Mouse (Mus musculus) lung, embryonic 16.5 days (tissue): ENCODE data around the gene Qpctl. TPM values are rescaled to one million over a fixed set of nuclear protein-coding genes. Genes with fewer than 3 reads are reported as not detected.

Source experiments
- ATAC-seq: fragments of 200-750 bp; cut with Nextera tagmentation; 2 replicates; pipeline ENCODE4 v1.8.0; 2017; ENCODE audit warnings: low read depth, mild to moderate bottlenecking, moderate library complexity
- H3K27ac ChIP-seq: fragments of 300-500 bp; sonication (generic); 2 replicates; pipeline ENCODE4 v1.5.1; 2014; ENCODE audit warnings: mild to moderate bottlenecking, control low read depth, low read length
- H3K27me3 ChIP-seq: fragments of 300-500 bp; sonication (generic); 2 replicates; pipeline ENCODE4 v1.6.1; 2014; ENCODE audit warnings: low read depth, low read length, mixed read lengths; ENCODE audit not compliant: control insufficient read depth, insufficient read depth
- H3K36me3 ChIP-seq: fragments of 300-500 bp; sonication (generic); 2 replicates; pipeline ENCODE4 v1.6.1; 2014; ENCODE audit warnings: low read length; ENCODE audit not compliant: control insufficient read depth, insufficient read depth
- H3K4me1 ChIP-seq: fragments of 300-500 bp; sonication (generic); replicated peaks from 2 replicates; pipeline ENCODE4 v1.6.1; 2014; ENCODE audit warnings: low read length, mixed read lengths; ENCODE audit not compliant: control insufficient read depth, insufficient read depth
- H3K4me2 ChIP-seq: fragments of 300-500 bp; sonication (generic); 2 replicates; pipeline ENCODE4 v1.6.1; 2014; ENCODE audit warnings: low read depth, low read length, control low read depth
- H3K4me3 ChIP-seq: fragments of 300-500 bp; sonication (generic); 2 replicates; pipeline ENCODE4 v1.5.1; 2014; ENCODE audit warnings: mild to moderate bottlenecking, low read length, control low read depth
- H3K9ac ChIP-seq: fragments of 300-500 bp; sonication (generic); 2 replicates; pipeline ENCODE4 v1.6.1; 2014; ENCODE audit warnings: low read length, control low read depth
- H3K9me3 ChIP-seq: fragments of 300-500 bp; sonication (generic); 2 replicates; pipeline ENCODE4 v1.6.1; 2016; ENCODE audit warnings: low read length; ENCODE audit not compliant: control insufficient read depth
- WGBS: fragments of 180-500 bp; shearing (Covaris S2); extraction: QIAGEN DNeasy Blood & Tissue Kit; methylation state at CpG from one replicate; pipeline ENCODE4 v1.1.7; 2014; 5-methylcytosine and 5-hydroxymethylcytosine counted together
- polyA plus RNA-seq: library from polyadenylated mRNA; unstranded; fragments of >200 nt; fragmentation: Nextera tagmentation; extraction: Ambion mirVana; gene quantifications from 2 replicates; pipeline ENCODE4 v1.2.1, GENCODE M21; 2015

Qpctl gene
- polyA plus RNA-seq: 15.4 and 15.7 TPM in 2 replicates

DNA sequence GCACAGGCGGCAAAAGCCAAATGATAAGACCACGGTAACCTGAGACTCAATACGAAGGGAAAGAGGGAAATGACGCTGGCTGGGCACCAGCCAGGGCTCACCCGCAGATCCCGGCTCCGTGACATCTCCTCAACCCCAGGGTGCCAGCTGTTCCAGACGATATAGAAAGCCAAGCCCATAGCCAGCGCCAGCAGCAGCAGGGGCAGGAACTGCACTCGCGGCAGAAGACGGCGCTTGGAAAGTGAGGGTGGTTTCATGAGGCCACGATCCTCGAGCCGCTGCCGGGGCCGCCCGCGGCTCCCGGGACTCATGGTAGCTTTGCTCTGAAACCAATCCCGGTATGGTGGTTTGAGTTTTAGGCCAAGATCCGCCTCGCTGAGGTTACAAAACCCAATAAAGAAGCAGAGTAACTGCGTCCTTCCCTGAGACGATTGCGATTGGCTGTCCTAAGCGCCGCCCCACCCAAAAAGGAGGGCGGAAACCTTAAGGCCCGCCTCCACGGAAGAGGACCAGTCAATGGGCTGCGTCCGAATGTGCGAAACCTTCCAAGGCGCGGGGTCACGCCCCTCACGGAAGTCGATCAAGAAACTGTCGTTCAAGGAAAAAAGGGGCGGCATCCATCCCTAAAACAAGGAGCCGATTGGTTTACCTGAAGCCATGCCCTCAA, at the start of gene Qpctl:
Qpctl (minus strand) TSS at position 417 of the 667 bp plus-strand sequence.
- WGBS: 0% methylated on average over 43 of the region's 43 CpGs
- peaks cover 18% of the 10 kb centered on the region for H3K4me1 ChIP-seq
- peak; percentile 98 for ATAC-seq
- H3K9ac ChIP-seq: peak within 1 kb of the TSS; percentile 86
- H3K27ac ChIP-seq: peak within 1 kb of the TSS; percentile 91
- peaks cover 17% of the 10 kb centered on the region for H3K36me3 ChIP-seq
- peak within 1 kb of the TSS; percentile 94 for H3K4me2 ChIP-seq
- H3K4me3 ChIP-seq: peak within 1 kb of the TSS; percentile 84
- H3K9me3 ChIP-seq: no peaks in the 10 kb centered on the region
- no peaks in the 10 kb centered on the region for H3K27me3 ChIP-seq

DNA sequence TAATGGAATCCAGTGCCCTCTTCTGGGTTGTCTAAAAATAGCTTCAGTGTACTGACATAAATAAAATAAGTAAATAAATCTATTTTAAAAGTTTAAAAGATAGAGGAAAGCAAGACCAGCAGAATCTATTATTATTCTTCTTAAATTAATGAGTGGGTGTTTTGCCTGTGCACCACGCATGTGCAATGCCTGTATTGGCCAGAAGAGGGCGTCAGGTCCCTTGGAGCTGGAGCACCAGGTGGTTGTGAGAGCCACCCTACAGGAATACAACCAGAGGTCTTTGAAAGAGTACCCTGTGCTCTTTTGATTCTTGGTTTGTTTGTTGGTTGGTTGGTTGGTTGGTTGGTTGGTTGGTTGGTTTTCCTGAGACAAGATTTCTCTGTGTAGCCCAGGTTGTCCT, 48.9 kb upstream of the Qpctl start:
- H3K9ac ChIP-seq: no peak overlapping the region
- H3K36me3 ChIP-seq: peaks cover 17% of the 10 kb centered on the region
- H3K27me3 ChIP-seq: no peaks in the 10 kb centered on the region
- no peak overlapping the region for H3K4me3 ChIP-seq
- no peaks in the 10 kb centered on the region for H3K4me1 ChIP-seq
- H3K27ac ChIP-seq: no peak overlapping the region
- WGBS: 34% methylated on average over 2 of the region's 2 CpGs
- H3K4me2 ChIP-seq: no peak overlapping the region
- H3K9me3 ChIP-seq: no peaks in the 10 kb centered on the region
- no peak for ATAC-seq

DNA sequence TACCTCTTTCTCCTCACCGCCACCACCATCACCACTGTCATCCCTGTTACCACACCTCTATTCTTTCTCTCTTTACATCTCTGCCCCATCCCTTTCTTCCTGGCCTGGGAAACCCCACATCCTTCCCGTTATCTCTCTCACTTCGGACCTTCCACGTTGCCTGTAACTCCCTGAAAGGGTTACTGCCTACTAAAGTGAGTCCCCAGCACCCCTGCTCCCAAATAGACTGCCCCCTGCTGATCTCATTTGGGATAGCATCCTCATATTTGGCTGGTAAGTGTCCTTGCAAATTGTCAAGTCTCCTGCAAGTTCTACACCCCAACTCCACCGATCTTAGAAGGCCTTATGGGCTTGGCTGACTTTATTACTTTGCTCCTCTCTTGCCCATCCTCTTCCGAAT, 47.6 kb upstream of the Qpctl start:
- Histone ChIP-seq H3K4me3 (no peak overlapping the region), H3K9me3 (no peaks in the 10 kb centered on the region), H3K27me3 (no peaks in the 10 kb centered on the region), H3K27ac (no peak overlapping the region), H3K36me3 (peaks cover 20% of the 10 kb centered on the region), H3K4me1 (no peaks in the 10 kb centered on the region), H3K9ac (no peak overlapping the region), H3K4me2 (no peak overlapping the region)
- ATAC-seq: no peak
- 57% methylated on average over 6 of the region's 6 CpGs for WGBS

DNA sequence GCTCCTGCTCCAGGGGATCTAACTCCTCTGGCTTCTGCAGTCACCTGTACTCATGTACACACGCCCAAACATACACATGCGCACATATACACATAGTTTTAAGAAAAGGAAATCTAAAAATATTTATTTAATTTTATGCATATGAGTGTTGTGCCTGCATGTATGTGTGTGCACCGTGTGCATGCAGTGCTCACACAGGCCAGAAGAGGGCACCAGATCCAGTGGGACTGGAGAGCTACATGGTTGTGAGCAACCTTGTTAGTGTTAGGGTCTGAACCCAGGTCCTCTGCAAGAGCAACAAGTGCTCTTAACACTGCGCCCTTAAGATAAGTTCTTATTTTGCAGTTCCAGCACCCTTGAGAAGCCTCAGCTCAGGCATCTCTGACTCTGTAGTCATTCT, 45.6 kb upstream of the Qpctl start:
- no peak for ATAC-seq
- 97% methylated on average over 4 of the region's 4 CpGs for WGBS
- H3K4me3 ChIP-seq: no peak overlapping the region

DNA sequence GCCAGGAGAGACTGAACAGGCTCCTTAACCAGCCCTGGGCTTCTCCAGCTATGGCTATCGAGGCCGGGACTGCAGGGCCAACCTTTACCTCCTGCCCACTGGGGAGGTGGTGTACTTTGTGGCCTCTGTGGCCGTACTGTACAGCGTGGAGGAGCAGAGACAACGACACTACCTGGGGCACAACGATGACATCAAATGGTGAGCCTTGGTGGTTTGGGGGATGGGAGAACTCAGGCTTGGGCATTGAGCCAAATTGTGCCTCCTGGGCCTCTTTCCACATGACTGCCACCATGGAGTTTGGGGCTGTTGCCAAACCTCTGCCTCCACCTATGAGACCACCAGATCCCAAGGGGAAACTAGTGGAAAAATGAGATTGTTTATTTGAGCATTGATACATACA, 35.7 kb upstream of the Qpctl start:
- Histone ChIP-seq H3K4me1 (peaks cover 16% of the 10 kb centered on the region), H3K27ac (no peak overlapping the region), H3K4me3 (no peak overlapping the region), H3K27me3 (peaks cover 4% of the 10 kb centered on the region), H3K9ac (no peak overlapping the region), H3K9me3 (no peaks in the 10 kb centered on the region), H3K4me2 (no peak overlapping the region), H3K36me3 (no peaks in the 10 kb centered on the region)
- ATAC-seq: no peak
- WGBS: 69% methylated on average over 6 of the region's 6 CpGs

More for the DNA sequence above, 45.6 kb upstream of the Qpctl start:
- no peaks in the 10 kb centered on the region for H3K4me1 ChIP-seq
- H3K9ac ChIP-seq: no peak overlapping the region
- peaks cover 20% of the 10 kb centered on the region for H3K36me3 ChIP-seq
- H3K27me3 ChIP-seq: no peaks in the 10 kb centered on the region
- H3K9me3 ChIP-seq: no peaks in the 10 kb centered on the region
- H3K4me2 ChIP-seq: no peak overlapping the region
- H3K27ac ChIP-seq: no peak overlapping the region

DNA sequence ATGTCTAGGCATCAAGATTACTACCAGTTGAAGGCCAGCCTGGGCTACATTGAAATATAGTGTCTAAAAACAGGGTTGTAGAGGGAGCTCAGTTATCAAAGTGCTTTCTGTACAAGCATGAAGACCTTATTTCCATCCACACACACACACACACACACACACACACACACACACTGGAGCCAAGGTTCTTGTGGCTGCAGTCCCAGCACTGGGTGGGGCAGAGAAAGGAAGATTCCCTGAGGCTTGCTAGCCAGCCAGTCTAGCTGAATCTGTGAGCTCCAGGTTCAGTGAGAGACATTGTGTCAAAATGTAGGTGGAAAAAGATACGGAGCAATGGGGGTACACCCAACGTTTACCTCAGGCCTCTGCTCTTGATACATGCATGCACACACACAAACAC, 35.2 kb upstream of the Qpctl start:
- no peak overlapping the region for H3K4me2 ChIP-seq
- 76% methylated on average over 2 of the region's 2 CpGs for WGBS
- H3K27ac ChIP-seq: no peak overlapping the region
- no peaks in the 10 kb centered on the region for H3K36me3 ChIP-seq
- no peaks in the 10 kb centered on the region for H3K9me3 ChIP-seq
- H3K4me1 ChIP-seq: peaks cover 16% of the 10 kb centered on the region
- H3K27me3 ChIP-seq: peaks cover 9% of the 10 kb centered on the region
- H3K4me3 ChIP-seq: no peak overlapping the region
- ATAC-seq: no peak
- no peak overlapping the region for H3K9ac ChIP-seq

DNA sequence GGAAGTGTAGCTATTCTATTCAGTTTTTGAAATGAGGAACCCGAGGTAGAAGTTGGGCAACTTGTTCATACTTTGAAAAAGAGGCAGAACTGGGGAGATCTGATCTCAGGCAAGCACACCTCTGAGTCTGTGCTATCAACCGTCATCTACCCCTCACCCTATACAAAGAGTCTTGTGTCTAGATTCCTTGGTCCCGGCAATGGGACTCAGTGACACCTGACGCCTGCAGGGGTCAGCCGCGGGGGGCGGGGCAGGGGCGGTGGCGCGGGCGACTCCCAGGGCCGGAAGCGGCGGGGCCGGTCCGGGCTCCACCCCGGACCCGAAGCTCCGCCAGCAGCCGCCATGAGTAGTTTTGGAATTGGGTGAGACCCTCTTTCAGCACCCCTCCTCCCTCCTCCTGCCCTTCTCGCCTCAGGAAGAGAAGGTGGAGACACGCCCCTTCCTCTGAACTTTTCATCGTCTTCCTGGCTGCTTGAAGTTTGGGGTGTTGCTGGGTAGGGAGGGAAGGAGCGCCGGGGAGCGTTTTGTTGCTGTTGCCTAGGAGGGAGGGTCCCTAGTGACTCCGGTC, 31.9 kb upstream of the Qpctl start:
- Histone ChIP-seq H3K9ac (peak overlapping the region; percentile 77), H3K27me3 (peaks cover 40% of the 10 kb centered on the region), H3K9me3 (no peaks in the 10 kb centered on the region), H3K4me3 (peak overlapping the region; percentile 68), H3K4me2 (peak overlapping the region; percentile 82), H3K36me3 (no peaks in the 10 kb centered on the region), H3K4me1 (peaks cover 16% of the 10 kb centered on the region), H3K27ac (no peak overlapping the region)
- WGBS: under 1% methylated on average over 26 of the region's 27 CpGs
- ATAC-seq: peak; percentile 70

DNA sequence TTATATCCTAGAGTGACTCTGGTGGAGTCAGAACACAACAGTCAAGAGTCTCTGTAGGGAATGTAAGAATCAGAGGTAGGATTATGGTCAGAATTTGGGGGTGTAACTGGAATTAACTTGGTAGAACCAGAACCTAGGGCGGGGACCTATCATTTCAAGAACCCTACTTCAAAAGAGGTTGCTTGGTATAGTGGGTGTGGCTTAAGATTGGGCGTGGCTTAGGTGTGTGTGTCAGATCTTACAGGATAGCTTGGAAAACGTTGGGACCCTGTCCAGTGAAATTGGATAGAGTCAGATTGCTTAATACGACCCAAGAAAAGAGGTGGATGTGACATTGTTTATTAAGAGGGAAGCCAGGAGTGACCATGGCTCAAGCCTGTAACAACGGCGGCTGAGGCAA, 30.8 kb upstream of the Qpctl start:
- peaks cover 47% of the 10 kb centered on the region for H3K27me3 ChIP-seq

DNA sequence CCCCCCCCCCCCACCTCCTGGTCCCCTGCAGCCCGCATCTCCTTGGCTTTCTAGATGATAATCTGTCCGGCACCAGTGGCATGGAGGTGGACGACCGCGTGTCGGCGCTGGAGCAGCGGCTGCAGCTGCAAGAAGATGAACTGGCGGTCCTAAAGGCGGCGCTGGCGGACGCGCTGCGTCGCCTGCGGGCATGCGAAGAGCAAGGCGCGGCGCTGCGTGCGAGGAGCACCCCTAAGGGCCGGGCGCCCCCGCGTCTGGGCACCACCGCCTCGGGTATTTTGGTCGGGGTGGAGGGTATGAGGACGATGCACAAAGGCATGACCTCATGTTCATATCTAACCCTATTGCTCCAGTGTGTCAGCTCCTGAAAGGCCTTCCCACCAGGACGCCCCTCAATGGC, 30.1 kb upstream of the Qpctl start:
- Histone ChIP-seq H3K27me3 (peaks cover 47% of the 10 kb centered on the region), H3K9me3 (no peaks in the 10 kb centered on the region), H3K4me2 (peak overlapping the region; percentile 16), H3K9ac (no peak overlapping the region), H3K36me3 (no peaks in the 10 kb centered on the region), H3K4me3 (peak overlapping the region; percentile 7; the same call in 1 of the 2 replicates), H3K27ac (no peak overlapping the region), H3K4me1 (peaks cover 11% of the 10 kb centered on the region)
- 0 out of 2 replicates have a peak, but pooled peaks have one; percentile 18 for ATAC-seq
- WGBS: under 1% methylated on average over 32 of the region's 32 CpGs

More for the DNA sequence above, 30.8 kb upstream of the Qpctl start:
- WGBS: 29% methylated on average over 6 of the region's 6 CpGs
- H3K4me1 ChIP-seq: peaks cover 15% of the 10 kb centered on the region
- no peak overlapping the region for H3K27ac ChIP-seq
- no peak for ATAC-seq
- H3K9ac ChIP-seq: no peak overlapping the region
- H3K4me3 ChIP-seq: no peak overlapping the region
- no peaks in the 10 kb centered on the region for H3K36me3 ChIP-seq
- no peaks in the 10 kb centered on the region for H3K9me3 ChIP-seq
- H3K4me2 ChIP-seq: no peak overlapping the region
